ENCODE assay signal across 7 mouse cellular contexts in the genomic region with DNA sequence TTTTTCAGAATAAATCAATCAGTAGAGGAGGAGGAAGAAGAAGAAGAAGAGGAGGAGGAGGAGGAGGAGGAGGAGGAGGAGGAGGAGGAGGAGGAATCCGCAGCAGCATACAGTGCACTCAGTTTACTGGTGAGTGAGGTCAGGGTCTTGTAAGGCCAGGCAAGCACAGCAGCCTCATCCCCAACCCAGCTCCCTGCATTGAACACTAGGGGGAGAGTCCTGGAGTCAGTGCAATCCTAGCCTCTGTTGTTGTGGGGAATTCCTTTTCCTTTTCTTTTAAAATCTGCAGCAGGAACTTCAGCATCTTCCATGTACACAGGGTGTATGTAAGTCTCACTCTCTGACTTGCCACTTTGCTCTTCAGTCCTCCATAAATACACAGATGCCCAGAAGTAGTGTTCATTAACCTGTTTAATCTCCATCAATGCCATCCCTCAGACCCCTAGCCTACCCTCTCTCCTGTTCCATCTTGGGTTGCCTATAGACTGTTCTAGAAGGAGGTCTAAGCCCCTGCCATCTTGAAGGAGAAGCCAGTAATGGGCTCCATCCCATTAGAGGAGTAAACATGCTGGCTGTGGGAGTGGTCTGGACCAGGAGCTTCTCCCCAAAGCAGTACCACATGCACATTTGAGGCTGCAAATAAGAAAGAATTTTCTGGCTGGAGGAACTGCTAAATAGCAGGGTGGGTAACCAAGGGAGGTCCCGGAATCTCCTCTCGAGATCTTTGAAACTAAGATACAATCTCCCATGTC.
A peak's percentile ranks its signal among the peaks of the same experiment; 100 is the strongest.
DNase-seq lines count a peak whose midpoint lies in the region; ATAC-seq and TF ChIP-seq lines count a peak whose summit lies in the region.

No protein-coding gene starts in this region.

- TF ChIP-seq CTCF in CH12.LX (conservative IDR thresholded peaks at IDR 0.05 in 1 of 2, IDR thresholded peaks at IDR 0.05 in 1 of 2; ENCODE audit: low read depth in 2 of 2, low read length in 2 of 2): peak in 1 of 2 experiments; percentile 63; a peak in 2 of 4 replicates
- peak; percentile 82 for TF ChIP-seq CTCF in stomach, postnatal 0 days (IDR thresholded peaks at IDR 0.05; ENCODE audit: low read depth)

- in situ Hi-C loops in CH12.LX (cut with MboI; ENCODE audit: low pct_ligation_motif_present, low pct_unique_long_range_greater_than_20kb, low sequenced_read_pairs): no loop called here

- no peak overlapping the region for H3K4me3 ChIP-seq in CH12.LX (replicated peaks in 1 of 3; ENCODE audit: low read depth in 2 of 3, low read length in 2 of 3, poor library complexity in 1 of 3)
- no peak overlapping the region for H3K4me3 ChIP-seq in hindbrain, embryonic 16.5 days (ENCODE audit: low read length)
- H3K4me3 ChIP-seq in lung, embryonic 16.5 days (ENCODE audit: low read length): no peak overlapping the region
- H3K4me3 ChIP-seq in stomach, postnatal 0 days (ENCODE audit: low read depth, low read length): no peak overlapping the region

- TF ChIP-seq RAD21 in CH12.LX (IDR thresholded peaks at IDR 0.05; ENCODE audit: low read depth, low read length): peak; percentile 45

- H3K79me2 ChIP-seq in CH12.LX (replicated peaks; ENCODE audit: control insufficient read depth, extremely low read depth, insufficient read depth, poor library complexity, severe bottlenecking): no peaks in the 10 kb centered on the region; the same call in 1 of the 2 replicates

- TF ChIP-seq EP300 in CH12.LX (IDR thresholded peaks at IDR 0.05; ENCODE audit: low read length): no peak
- no peak for TF ChIP-seq EP300 in stomach, postnatal 0 days (optimal IDR thresholded peaks at IDR 0.05)

- peak; percentile 35 for DNase-seq in 416B (ENCODE audit: low read depth)
- DNase-seq in CH12.LX (ENCODE audit: extremely low read depth): no peak
- peak; percentile 41 for DNase-seq in fibroblast of lung, adult 2 months (ENCODE audit: low read depth)
- DNase-seq in stomach, postnatal 0 days (ENCODE audit: low spot score): peak; percentile 45
- DNase-seq in cerebellum, adult 8-10 months: no peak

- 34% methylated on average over 3 of the region's 3 CpGs for WGBS in hindbrain, embryonic 16.5 days
- WGBS in lung, embryonic 16.5 days: 29% methylated on average over 3 of the region's 3 CpGs
- WGBS in stomach, postnatal 0 days: 29% methylated on average over 3 of the region's 3 CpGs

- no peak overlapping the region for H3K4me2 ChIP-seq in CH12.LX (ENCODE audit: insufficient read depth, low read depth, poor library complexity, severe bottlenecking)
- no peak overlapping the region for H3K4me2 ChIP-seq in hindbrain, embryonic 16.5 days (ENCODE audit: low read length)
- peak overlapping the region; percentile 18; the same call in 1 of the 2 replicates for H3K4me2 ChIP-seq in lung, embryonic 16.5 days (ENCODE audit: low read depth, low read length)
- peak overlapping the region; percentile 38 for H3K4me2 ChIP-seq in stomach, postnatal 0 days (replicated peaks; ENCODE audit: low read depth)

- dilution Hi-C loops in CH12.LX (cut with MboI; ENCODE audit: extremely low pct_ligation_motif_present, extremely low pct_unique_long_range_greater_than_20kb, low sequenced_read_pairs): no loop called here

- H3K27ac ChIP-seq in CH12.LX (ENCODE audit: insufficient read depth, low read depth): no peak overlapping the region
- H3K27ac ChIP-seq in hindbrain, embryonic 16.5 days (ENCODE audit: low read depth, low read length): peak overlapping the region; percentile 26
- H3K27ac ChIP-seq in lung, embryonic 16.5 days (ENCODE audit: low read length): peak overlapping the region; percentile 84
- peak overlapping the region; percentile 85 for H3K27ac ChIP-seq in stomach, postnatal 0 days (replicated peaks)

- no peak for TF ChIP-seq POLR2A in CH12.LX (IDR thresholded peaks at IDR 0.05; ENCODE audit: low read depth, low read length)

- no peak overlapping the region for H3K9ac ChIP-seq in CH12.LX (ENCODE audit: insufficient read depth, low read depth)
- H3K9ac ChIP-seq in hindbrain, embryonic 16.5 days (ENCODE audit: low read depth, low read length): no peak overlapping the region
- no peak overlapping the region for H3K9ac ChIP-seq in lung, embryonic 16.5 days (ENCODE audit: low read length)
- no peak overlapping the region; the same call in 1 of the 2 replicates for H3K9ac ChIP-seq in stomach, postnatal 0 days (ENCODE audit: low read length)

- no peaks in the 10 kb centered on the region for H3K36me3 ChIP-seq in CH12.LX (replicated peaks in 1 of 2; ENCODE audit: control insufficient read depth in 1 of 2, insufficient read depth in 1 of 2, low read length in 1 of 2)
- H3K36me3 ChIP-seq in hindbrain, embryonic 16.5 days (ENCODE audit: control insufficient read depth, insufficient read depth, low read length): no peaks in the 10 kb centered on the region
- no peaks in the 10 kb centered on the region for H3K36me3 ChIP-seq in lung, embryonic 16.5 days (ENCODE audit: control insufficient read depth, insufficient read depth, low read length)
- no peaks in the 10 kb centered on the region for H3K36me3 ChIP-seq in stomach, postnatal 0 days (ENCODE audit: control insufficient read depth, insufficient read depth, low read length)

- peak; percentile 71 for ATAC-seq in hindbrain, embryonic 16.5 days
- ATAC-seq in lung, embryonic 16.5 days (ENCODE audit: low read depth): peak; percentile 53
- ATAC-seq in stomach, postnatal 0 days (ENCODE audit: low FRiP score, low TSS enrichment): peak; percentile 69

- H3K9me3 ChIP-seq in CH12.LX (replicated peaks; ENCODE audit: low read length): no peaks in the 10 kb centered on the region
- no peaks in the 10 kb centered on the region for H3K9me3 ChIP-seq in hindbrain, embryonic 16.5 days (ENCODE audit: control insufficient read depth, low read length)
- no peaks in the 10 kb centered on the region for H3K9me3 ChIP-seq in lung, embryonic 16.5 days (ENCODE audit: control insufficient read depth, low read length)
- H3K9me3 ChIP-seq in stomach, postnatal 0 days (ENCODE audit: control insufficient read depth, low read length): no peaks in the 10 kb centered on the region

- H3K27me3 ChIP-seq in CH12.LX (replicated peaks): no peaks in the 10 kb centered on the region
- H3K27me3 ChIP-seq in hindbrain, embryonic 16.5 days (replicated peaks; ENCODE audit: control insufficient read depth, insufficient read depth, low read length): no peaks in the 10 kb centered on the region
- no peaks in the 10 kb centered on the region for H3K27me3 ChIP-seq in lung, embryonic 16.5 days (ENCODE audit: control insufficient read depth, insufficient read depth, low read depth, low read length)
- H3K27me3 ChIP-seq in stomach, postnatal 0 days (ENCODE audit: control insufficient read depth, insufficient read depth, low read length): no peaks in the 10 kb centered on the region

- peaks cover 12 to 53% of the 10 kb centered on the region in 2 experiments for H3K4me1 ChIP-seq in CH12.LX (ENCODE audit: control insufficient read depth in 1 of 2, insufficient read depth in 2 of 2)
- peaks cover 12% of the 10 kb centered on the region for H3K4me1 ChIP-seq in hindbrain, embryonic 16.5 days (ENCODE audit: control insufficient read depth, insufficient read depth, low read depth, low read length)
- H3K4me1 ChIP-seq in lung, embryonic 16.5 days (replicated peaks; ENCODE audit: control insufficient read depth, insufficient read depth, low read length): peaks cover 29% of the 10 kb centered on the region
- peaks cover 7% of the 10 kb centered on the region for H3K4me1 ChIP-seq in stomach, postnatal 0 days (replicated peaks; ENCODE audit: control insufficient read depth, insufficient read depth)

TF ChIP-seq in CH12.LX, 34 proteins besides CTCF, POLR2A, EP300 and RAD21:
- no peak for TF ChIP-seq JUN (IDR thresholded peaks at IDR 0.05; ENCODE audit: insufficient read depth, low read depth, low read length)
- no peak for TF ChIP-seq ZMIZ1 (IDR thresholded peaks at IDR 0.05; ENCODE audit: low read depth, low read length)
- no peak for TF ChIP-seq MAZ (IDR thresholded peaks at IDR 0.05; ENCODE audit: low read depth, low read length)
- peak; percentile 69 for TF ChIP-seq SMC3 (IDR thresholded peaks at IDR 0.05; ENCODE audit: low read depth, low read length)
TF ChIP-seq in CH12.LX: peak in this region for 1.

Comparison
In these comparisons a context has a peak if more than half of its experiments do, and no peak if none do; other contexts are left out.
1. DNase-seq: peak in 416B (single experiment), fibroblast of lung, adult 2 months (single experiment) and stomach, postnatal 0 days (single experiment); none in CH12.LX (single experiment) and cerebellum, adult 8-10 months (single experiment).
2. H3K4me2 ChIP-seq: peak in lung, embryonic 16.5 days (single experiment) and stomach, postnatal 0 days (single experiment); none in CH12.LX (single experiment) and hindbrain, embryonic 16.5 days (single experiment).
3. Peak in every context shown above with its lines, with median percentiles within 50 percentile points of each other: ATAC-seq.